Mouse (Mus musculus) spleen, adult 2 months (tissue): ENCODE data around the gene Trp63.

Experiments used
- CTCF ChIP-seq: fragments of 200-500 bp; IDR thresholded peaks from 2 replicates; pipeline ENCODE4 v1.5.1; 2011; ENCODE audit warnings: mild to moderate bottlenecking, inconsistent platforms; ENCODE audit not compliant: insufficient read depth, insufficient read length, insufficient replicate concordance; ENCODE audit errors: extremely low read depth
- POLR2A ChIP-seq: fragments of 200-500 bp; IDR thresholded peaks from 2 replicates; pipeline ENCODE4 v1.6.1; 2011; ENCODE audit warnings: low read depth, low read length, inconsistent platforms

DNA sequence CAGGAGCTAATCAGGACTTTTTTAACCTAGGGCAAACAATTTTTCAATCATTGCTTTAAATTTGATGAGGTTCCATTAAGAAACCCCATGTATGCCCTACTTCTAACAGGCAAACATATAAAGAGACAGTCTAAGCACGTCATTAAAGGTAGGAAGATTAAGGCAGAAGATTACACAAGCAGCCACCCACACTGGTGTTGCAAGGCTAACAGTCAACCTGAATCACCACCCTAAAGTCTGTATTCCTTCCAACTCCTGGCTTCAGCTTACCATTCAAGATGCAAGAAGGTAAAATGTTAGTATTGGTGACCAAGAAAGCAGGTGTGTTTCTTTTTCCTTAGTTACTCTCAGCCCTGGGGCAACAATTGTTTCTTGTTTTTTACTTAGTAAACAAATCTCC, 228.6 kb downstream of the Trp63 start:
- TF ChIP-seq CTCF (no peak), POLR2A (no peak)
